Mouse (Mus musculus) CH12.LX (cell line): ENCODE measurements around the gene Hkdc1. TPM values are rescaled to one million over a fixed set of nuclear protein-coding genes. Genes with fewer than 3 reads are reported as not detected.

Source experiments
- polyA plus RNA-seq: library from polyadenylated mRNA; unstranded; fragments of >175 nt; gene quantifications from 2 replicates; pipeline ENCODE4 v1.2.1, GENCODE M21; 2012; ENCODE audit warnings: low read depth; ENCODE audit not compliant: insufficient read length
- total RNA-seq, 2 experiments: library from RNA; depleted of rRNA; stranded (reverse); fragments of 300-350 nt in 1 of 2; fragments of >200 nt in 1 of 2; gene quantifications; 2 replicates each; pipeline ENCODE4 v1.2.3; 2012 to 2014

Hkdc1 gene
- total and polyA plus RNA-seq, 3 experiments, result not detected

Other genes with a start within 250 kb of the Hkdc1 start
- 0.08 and 0.30 TPM in 2 replicates for gene Tspan15, start 191.2 kb downstream of the Hkdc1 start, total RNA-seq (2012; rRNA removed)
- 0.12 TPM in 1 of 2 replicates, not detected in the other for gene Tspan15, start 191.2 kb downstream of the Hkdc1 start, total RNA-seq (2014; rRNA removed)
- not detected in 2 replicates for gene Tspan15, start 191.2 kb downstream of the Hkdc1 start, polyA plus RNA-seq
- 0.04 TPM in 2 replicates for gene Tacr2, start 170.1 kb downstream of the Hkdc1 start, total RNA-seq (2012; rRNA removed)
- 0.14 and 0.24 TPM in 2 replicates for gene Tacr2, start 170.1 kb downstream of the Hkdc1 start, total RNA-seq (2014; rRNA removed)
- gene Tacr2, start 170.1 kb downstream of the Hkdc1 start, polyA plus RNA-seq, result 0.13 TPM in 1 of 2 replicates, not detected in the other
- 14.7 and 23.4 TPM in 2 replicates for gene Hk1, start 42.6 kb downstream of the Hkdc1 start, total RNA-seq (2012; rRNA removed)
- 9.3 and 9.9 TPM in 2 replicates for gene Hk1, start 42.6 kb downstream of the Hkdc1 start, total RNA-seq (2014; rRNA removed)
- gene Hk1, start 42.6 kb downstream of the Hkdc1 start, polyA plus RNA-seq, result 30.1 and 31.8 TPM in 2 replicates
- 0.68 and 0.97 TPM in 2 replicates for gene 4930507D05Rik, start 27.0 kb upstream of the Hkdc1 start, total RNA-seq (2012; rRNA removed)
- gene 4930507D05Rik, start 27.0 kb upstream of the Hkdc1 start, total RNA-seq (2014; rRNA removed), result 0.32 and 0.39 TPM in 2 replicates
- 0.14 and 0.27 TPM in 2 replicates for gene 4930507D05Rik, start 27.0 kb upstream of the Hkdc1 start, polyA plus RNA-seq
- gene Supv3l1, start 27.2 kb upstream of the Hkdc1 start, total RNA-seq (2012; rRNA removed), result 41.5 and 45.7 TPM in 2 replicates
- gene Supv3l1, start 27.2 kb upstream of the Hkdc1 start, total RNA-seq (2014; rRNA removed), result 69.3 and 69.5 TPM in 2 replicates
- gene Supv3l1, start 27.2 kb upstream of the Hkdc1 start, polyA plus RNA-seq, result 62.0 and 62.7 TPM in 2 replicates
- 14.2 and 17.1 TPM in 2 replicates for gene Vps26a, start 64.3 kb upstream of the Hkdc1 start, total RNA-seq (2012; rRNA removed)
- 33.5 and 37.6 TPM in 2 replicates for gene Vps26a, start 64.3 kb upstream of the Hkdc1 start, total RNA-seq (2014; rRNA removed)
- 32.3 and 32.5 TPM in 2 replicates for gene Vps26a, start 64.3 kb upstream of the Hkdc1 start, polyA plus RNA-seq
- 334 and 519 TPM in 2 replicates for gene Srgn, start 105.0 kb upstream of the Hkdc1 start, total RNA-seq (2012; rRNA removed)
- 516 and 530 TPM in 2 replicates for gene Srgn, start 105.0 kb upstream of the Hkdc1 start, total RNA-seq (2014; rRNA removed)
- 154 and 189 TPM in 2 replicates for gene Srgn, start 105.0 kb upstream of the Hkdc1 start, polyA plus RNA-seq
- gene Kif1bp, start 156.0 kb upstream of the Hkdc1 start, total RNA-seq (2012; rRNA removed), result 14.6 and 15.3 TPM in 2 replicates
- gene Kif1bp, start 156.0 kb upstream of the Hkdc1 start, total RNA-seq (2014; rRNA removed), result 12.9 and 13.3 TPM in 2 replicates
- gene Kif1bp, start 156.0 kb upstream of the Hkdc1 start, polyA plus RNA-seq, result 22.5 and 23.1 TPM in 2 replicates
- gene Ddx21, start 179.8 kb upstream of the Hkdc1 start, total RNA-seq (2012; rRNA removed), result 145 and 208 TPM in 2 replicates
- gene Ddx21, start 179.8 kb upstream of the Hkdc1 start, total RNA-seq (2014; rRNA removed), result 110 and 114 TPM in 2 replicates
- 327 and 354 TPM in 2 replicates for gene Ddx21, start 179.8 kb upstream of the Hkdc1 start, polyA plus RNA-seq
- gene Ddx50, start 228.7 kb upstream of the Hkdc1 start, total RNA-seq (2012; rRNA removed), result 47.2 and 50.5 TPM in 2 replicates
- 58.7 and 69.2 TPM in 2 replicates for gene Ddx50, start 228.7 kb upstream of the Hkdc1 start, total RNA-seq (2014; rRNA removed)
- 73.5 and 74.4 TPM in 2 replicates for gene Ddx50, start 228.7 kb upstream of the Hkdc1 start, polyA plus RNA-seq